Mouse (Mus musculus) kidney, adult 2 months (tissue): ENCODE results near the gene Fbln1.

Source experiments
- CTCF ChIP-seq: fragments of 200-500 bp; conservative IDR thresholded peaks from 2 replicates; pipeline ENCODE4 v1.5.1; 2011; ENCODE audit warnings: low read depth, mild to moderate bottlenecking, control low read depth, low read length, moderate library complexity, mixed read lengths; ENCODE audit not compliant: insufficient read depth, insufficient read length
- POLR2A ChIP-seq: fragments of 200-500 bp; IDR thresholded peaks from one replicate; pipeline ENCODE4 v1.6.1; 2011; ENCODE audit warnings: low read depth, low read length, control low read depth

- no peak for TF ChIP-seq CTCF
- no peak for TF ChIP-seq POLR2A
Measured at GRCm38 (mm10) chr15:85179528-85180180, 26.1 kb upstream of the Fbln1 start.
